Mouse (Mus musculus) yolk sac, embryonic 10.5 days (tissue): ENCODE measurements around the gene Mlx.

ENCODE experiments used
- DNase-seq: peaks from one replicate; pipeline ENCODE4 v3.0.0-alpha.2; 2017; ENCODE audit warnings: low spot score

The Mlx gene

GRCm38 (mm10) chr11:101065002-101065401, 22.1 kb upstream of the Mlx start:
- DNase-seq, result no peak

GRCm38 (mm10) chr11:101066549-101067412, 20.3 kb upstream of the Mlx start:
- peak; percentile 84 for DNase-seq

GRCm38 (mm10) chr11:101069391-101070188, 17.5 kb upstream of the Mlx start, which contains the start of gene Naglu:
TSS of gene Naglu (plus strand) at chr11:101070012.
- DNase-seq, result peak; percentile 91

- DNase-seq, result no peak
Measured at GRCm38 (mm10) chr11:101070189-101070527, 16.9 kb upstream of the Mlx start.

- no peak for DNase-seq
Measured at GRCm38 (mm10) chr11:101070987-101071386, 16.1 kb upstream of the Mlx start.

- no peak for DNase-seq
Measured at GRCm38 (mm10) chr11:101071810-101072428, 15.2 kb upstream of the Mlx start.

GRCm38 (mm10) chr11:101078121-101078520, 9.0 kb upstream of the Mlx start, which contains the start of gene Hsd17b1:
TSS of gene Hsd17b1 (plus strand) at chr11:101078411.
- no peak for DNase-seq

- no peak for DNase-seq
Measured at GRCm38 (mm10) chr11:101079746-101080145, 7.3 kb upstream of the Mlx start.

- DNase-seq, result no peak
Measured at GRCm38 (mm10) chr11:101080421-101080820, 6.7 kb upstream of the Mlx start.

- DNase-seq, result no peak
Measured at GRCm38 (mm10) chr11:101081659-101082058, 5.4 kb upstream of the Mlx start.

GRCm38 (mm10) chr11:101082208-101083082, 4.6 kb upstream of the Mlx start, which contains the start of gene Coasy:
TSS of gene Coasy (plus strand) at chr11:101082565.
- peak; percentile 97 for DNase-seq

- no peak for DNase-seq
Measured at GRCm38 (mm10) chr11:101083083-101083697, 3.9 kb upstream of the Mlx start.

- DNase-seq, result no peak
Measured at GRCm38 (mm10) chr11:101084246-101084645, 2.8 kb upstream of the Mlx start.

- DNase-seq, result no peak
Measured at GRCm38 (mm10) chr11:101084811-101085210, 2.3 kb upstream of the Mlx start.

GRCm38 (mm10) chr11:101085617-101086322, 1.3 kb upstream of the Mlx start:
- DNase-seq, result no peak

- no peak for DNase-seq
Measured at GRCm38 (mm10) chr11:101086323-101086674, 778 bp upstream of the Mlx start.

- no peak for DNase-seq
Measured at GRCm38 (mm10) chr11:101087682-101088055, 592 bp downstream of the Mlx start.

GRCm38 (mm10) chr11:101089931-101090330, 2.9 kb downstream of the Mlx start:
- DNase-seq, result no peak

GRCm38 (mm10) chr11:101094930-101095313, 7.8 kb downstream of the Mlx start:
- no peak for DNase-seq

GRCm38 (mm10) chr11:101095314-101096024, 8.4 kb downstream of the Mlx start, which contains the start of gene Psmc3ip:
TSS of gene Psmc3ip (minus strand) at chr11:101095436.
- DNase-seq, result peak; percentile 95
